Mouse (Mus musculus) T-cell, adult 2 months (primary cell): Measurements from ENCODE around the gene Sbp.
"Not testable (repeated sequence)": the region's sequence is repeated elsewhere in the genome, so short reads cannot be mapped to it uniquely, and the experiment has no call there.

Source experiments
- DNase-seq: peaks from one replicate; pipeline ENCODE4 v3.0.0; 2022; ENCODE audit warnings: low spot score

Gene Sbp

DNA sequence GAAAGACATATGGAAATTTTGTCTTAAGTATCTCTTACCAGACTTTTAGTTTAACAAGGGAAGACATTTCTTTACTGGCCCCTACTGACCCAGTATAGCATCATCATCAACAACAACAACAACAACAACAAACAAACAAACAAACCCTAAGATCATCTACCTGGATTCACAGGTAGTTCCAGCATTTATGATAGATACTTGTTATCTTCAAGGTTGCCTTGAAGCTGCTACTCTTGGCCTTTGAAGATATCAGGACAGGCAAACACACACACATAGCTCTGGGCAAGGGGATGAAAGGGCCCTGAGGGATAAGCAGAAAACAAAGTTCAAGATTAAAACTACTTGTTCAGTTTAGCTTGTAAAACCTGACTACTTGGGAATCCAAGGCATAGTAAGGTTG lies at the start of gene Sbp:
Gene Sbp, plus strand, starts transcription at position 301 of the 400 bp plus-strand sequence.
- no peak for DNase-seq

DNA sequence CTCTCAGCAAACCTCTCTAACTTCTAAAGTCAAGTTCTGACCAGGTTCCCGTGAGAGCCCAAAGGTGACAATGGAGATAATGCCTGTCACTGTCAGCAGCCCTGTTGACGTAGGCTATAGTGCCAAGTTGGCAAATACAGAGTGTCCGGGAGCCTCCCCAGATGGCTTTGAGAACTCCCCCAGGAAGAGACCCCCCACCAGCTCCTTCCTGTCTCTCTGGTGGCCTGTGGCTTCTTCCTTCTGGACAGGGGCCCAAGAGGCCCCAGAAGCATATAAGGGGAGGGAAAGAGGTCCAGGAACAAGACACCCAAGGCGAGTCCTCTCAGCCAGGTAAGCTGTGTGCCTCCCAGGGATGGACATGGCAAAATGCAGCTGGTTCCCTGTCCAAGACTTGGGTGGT lies 24.3 kb upstream of the Sbp start, which contains the start of gene Dcpp3:
Gene Dcpp3, plus strand, starts transcription at position 301 of the 400 bp plus-strand sequence.
- not testable (repeated sequence) for DNase-seq

DNA sequence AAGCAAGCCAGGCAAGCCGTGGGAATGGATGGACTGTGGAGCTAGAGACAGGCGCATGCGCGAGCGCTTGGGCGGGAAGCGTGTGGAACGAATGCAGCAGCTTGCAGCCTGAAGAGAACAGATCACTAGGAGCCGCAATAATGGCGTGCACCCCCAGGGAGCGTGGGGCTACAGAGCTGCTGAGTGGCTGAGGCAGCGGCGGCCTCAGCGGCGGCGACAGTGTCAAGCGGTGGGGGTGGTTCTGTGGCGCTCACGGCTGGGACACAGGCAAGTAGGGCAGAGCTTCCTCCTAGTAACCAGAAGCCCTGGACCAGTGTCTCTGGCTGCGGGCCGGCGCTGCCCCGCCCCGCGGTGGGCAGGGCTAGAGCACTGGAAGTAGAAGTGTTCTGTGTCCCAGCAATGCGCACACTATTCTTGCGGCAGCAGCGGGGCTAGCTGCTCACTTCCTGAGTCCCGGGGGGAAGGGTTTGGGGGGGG lies 16.9 kb upstream of the Sbp start:
- peak; percentile 84 for DNase-seq

DNA sequence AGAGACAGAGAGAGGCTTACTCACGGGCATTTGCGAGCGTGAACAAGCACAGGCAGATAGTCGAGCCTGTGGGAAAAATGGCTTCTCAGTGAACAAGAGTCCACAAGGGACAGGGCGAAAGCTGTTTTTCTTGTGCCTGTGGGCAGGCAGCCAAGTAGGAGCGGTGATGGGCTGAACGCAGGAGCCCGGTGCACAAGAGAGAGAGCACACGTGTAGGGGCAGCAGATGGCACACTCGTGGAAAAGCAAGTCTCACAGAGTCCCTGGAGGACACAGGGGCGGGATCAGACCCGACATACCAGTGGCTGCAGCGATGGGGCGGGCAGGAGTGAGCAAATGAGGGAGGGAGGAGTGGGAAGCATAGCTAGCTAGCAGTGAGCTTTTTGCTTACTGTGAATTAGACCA lies 16.4 kb upstream of the Sbp start:
- DNase-seq: peak; percentile 28

DNA sequence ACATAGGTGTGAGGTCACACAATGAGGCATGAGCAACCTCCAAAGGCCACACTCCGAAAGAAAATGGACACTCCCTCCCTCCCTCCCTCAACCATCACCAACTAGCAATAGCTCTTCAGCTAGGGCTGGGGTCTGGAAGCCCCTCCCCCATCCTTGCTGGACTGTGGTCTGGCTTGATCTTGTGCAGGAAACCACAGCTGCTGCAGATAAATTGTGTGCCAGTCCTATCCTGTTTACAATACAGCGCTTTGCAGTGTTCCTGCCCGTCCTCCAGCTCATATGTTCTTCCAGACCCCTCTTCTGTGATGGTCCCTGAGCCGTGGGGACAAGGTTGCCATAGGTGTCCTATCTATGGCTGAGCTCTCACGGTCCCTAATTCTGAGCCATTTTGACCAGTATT lies 10.3 kb upstream of the Sbp start:
- no peak for DNase-seq

DNA sequence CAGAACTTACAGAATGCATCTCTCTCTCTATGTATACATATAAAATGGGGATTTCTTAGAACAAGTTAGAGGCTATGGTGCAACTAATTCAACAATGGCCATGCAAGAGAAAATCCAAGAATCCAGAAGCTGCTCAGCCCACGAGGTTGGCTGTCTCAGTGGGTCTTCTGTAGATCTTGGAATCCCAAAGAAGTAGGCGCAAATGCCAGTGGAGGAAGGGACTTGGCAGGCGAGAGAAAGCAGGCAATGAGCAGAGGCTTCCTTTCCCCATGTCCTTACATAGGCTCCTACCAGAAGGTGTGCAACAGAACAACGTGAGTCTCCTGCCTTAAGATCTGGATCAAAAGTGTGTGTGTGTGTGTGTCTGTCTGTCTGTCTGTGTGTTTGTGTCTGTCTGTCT lies 6.0 kb downstream of the Sbp start:
- not testable (repeated sequence) for DNase-seq

DNA sequence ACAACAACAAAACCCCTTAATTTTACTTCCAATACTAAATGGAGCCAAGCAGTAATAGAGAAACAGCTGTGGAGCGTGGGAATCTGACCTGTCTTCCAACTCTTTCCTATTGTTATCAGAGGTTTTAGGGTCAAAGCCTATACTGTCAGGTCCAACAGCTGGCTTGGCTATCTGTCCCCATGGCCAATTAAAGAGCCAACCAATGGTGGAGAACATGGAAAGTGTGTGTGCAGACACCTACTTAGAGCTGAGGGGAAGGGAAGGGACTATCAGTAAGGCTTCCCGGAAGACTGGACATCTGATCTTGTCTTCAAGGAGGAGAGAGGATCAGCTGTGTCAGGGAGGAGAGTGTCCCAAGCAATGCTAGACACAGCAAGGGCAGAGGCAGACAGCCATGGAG lies 7.6 kb downstream of the Sbp start:
- no peak for DNase-seq

DNA sequence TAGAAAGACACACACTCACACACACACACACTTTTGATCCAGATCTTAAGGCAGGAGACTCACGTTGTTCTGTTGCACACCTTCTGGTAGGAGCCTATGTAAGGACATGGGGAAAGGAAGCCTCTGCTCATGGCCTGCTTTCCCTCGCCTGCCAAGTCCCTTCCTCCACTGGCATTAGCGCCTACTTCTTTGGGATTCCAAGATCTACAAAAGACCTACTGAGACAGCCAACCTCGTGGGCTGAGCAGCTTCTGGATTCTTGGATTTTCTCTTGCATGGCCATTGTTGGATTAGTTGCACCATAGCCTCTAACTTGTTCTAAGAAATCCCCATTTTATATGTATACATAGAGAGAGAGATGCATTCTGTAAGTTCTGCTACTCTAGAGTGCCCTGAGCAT lies 9.4 kb downstream of the Sbp start:
- not testable (repeated sequence) for DNase-seq

DNA sequence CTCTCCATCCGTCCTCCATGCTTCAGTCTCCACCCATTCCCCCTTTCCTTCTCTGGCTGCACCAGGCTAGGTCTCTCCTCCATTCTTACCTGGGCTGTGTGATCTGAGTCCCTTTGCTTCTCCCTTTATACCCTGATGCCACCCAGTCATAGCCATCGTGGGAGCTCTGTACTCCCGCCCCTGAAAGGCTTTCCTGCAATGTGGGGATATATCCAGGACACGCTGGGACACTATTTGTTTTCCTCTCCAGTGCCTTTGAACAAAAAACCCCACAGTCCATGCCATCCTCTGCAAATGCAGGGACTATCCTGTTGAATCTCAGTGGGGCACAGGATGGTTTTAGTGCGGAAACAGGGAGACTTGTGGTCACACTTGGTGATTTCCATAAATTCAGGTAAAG lies 13.7 kb downstream of the Sbp start, which contains the start of gene Sbpl:
Gene Sbpl, minus strand, starts transcription at position 101 of the 400 bp plus-strand sequence.
- no peak for DNase-seq

DNA sequence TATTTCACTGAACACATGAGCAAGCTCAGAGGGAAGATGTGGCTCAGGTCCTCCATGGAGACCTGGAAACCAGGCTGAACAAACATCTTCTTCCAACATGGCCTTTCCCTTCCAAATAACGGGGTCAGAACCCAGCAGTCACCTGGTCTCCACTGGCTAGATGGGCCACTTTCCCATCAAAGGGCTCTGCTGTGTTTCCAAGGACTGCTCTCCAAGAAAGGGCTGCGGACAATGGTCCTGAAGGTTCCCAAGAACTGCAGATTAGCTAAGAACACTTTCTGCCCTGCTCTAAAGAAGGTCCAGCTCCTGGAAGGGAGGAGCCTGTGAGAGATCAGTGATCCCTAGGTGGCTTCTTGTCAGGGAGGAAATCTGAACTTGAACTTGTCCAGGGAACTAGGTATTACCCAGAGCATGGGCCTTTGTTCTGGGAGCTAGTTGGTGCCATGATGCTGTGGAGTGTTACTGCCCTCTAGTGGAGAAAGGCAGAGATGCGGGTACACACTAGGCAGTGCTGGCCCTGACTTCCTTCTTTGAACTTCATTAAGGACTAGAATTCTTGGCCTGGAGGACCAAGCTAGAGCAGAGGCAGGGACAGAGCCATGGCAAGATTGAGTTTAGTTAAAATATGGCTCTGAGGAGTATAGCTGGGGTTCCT lies 18.7 kb downstream of the Sbp start:
- peak; percentile 74 for DNase-seq

DNA sequence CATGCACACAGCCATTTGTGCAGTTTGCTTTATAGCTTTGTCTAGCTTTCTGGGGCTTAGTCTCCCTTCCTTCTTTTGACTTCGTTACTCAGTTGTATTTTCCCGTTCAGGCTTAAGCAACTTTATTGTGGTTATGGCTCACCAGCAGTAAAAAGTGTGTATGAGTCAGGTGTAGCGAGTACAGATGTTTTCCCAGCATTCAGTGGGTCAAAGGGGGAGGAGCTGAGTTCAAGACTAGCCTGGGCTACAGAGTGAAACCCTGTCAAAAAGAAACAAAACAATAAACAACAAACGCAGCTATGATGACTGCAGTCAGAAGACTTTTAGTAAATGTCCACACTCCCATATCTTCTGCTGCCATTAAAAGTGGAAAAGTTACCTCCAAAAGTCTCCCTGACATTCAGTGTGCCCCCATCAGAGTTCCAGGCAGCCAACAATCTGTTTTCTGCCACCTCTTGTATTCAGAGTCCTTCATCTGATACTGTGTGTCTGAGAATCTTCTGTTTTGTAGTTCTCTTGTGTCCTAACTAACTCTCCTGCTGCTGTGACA lies 20.2 kb downstream of the Sbp start:
- no peak for DNase-seq

DNA sequence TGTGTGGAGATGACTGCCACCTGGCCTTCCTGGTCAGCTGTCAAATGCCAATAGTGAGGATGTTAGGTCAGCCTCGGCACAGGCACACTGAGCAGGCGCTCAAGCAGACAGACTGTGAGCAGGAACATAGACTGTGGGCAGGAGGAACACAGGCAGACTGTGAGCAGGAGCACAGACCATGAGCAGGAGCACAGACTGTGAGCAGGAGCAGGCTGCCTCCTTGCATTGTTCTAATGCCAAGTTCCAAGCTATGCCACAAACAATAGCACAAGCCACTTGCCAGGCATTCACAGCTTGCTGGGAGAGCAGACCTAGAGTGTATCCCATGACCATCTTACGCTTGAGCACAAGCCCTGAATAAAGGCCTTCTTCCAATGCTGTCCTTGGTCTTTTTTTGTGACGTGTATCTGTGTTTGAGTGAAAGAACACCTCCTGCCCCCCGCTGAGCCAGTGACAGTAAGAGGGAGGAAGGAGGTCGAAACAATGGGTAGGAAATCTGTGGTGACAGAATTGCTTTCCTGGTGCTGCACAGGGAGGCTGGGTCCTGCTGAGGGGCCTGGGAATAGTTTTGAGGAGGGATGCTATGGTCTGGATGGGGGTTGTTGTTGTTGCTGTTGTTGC lies 24.4 kb downstream of the Sbp start:
- DNase-seq: no peak

DNA sequence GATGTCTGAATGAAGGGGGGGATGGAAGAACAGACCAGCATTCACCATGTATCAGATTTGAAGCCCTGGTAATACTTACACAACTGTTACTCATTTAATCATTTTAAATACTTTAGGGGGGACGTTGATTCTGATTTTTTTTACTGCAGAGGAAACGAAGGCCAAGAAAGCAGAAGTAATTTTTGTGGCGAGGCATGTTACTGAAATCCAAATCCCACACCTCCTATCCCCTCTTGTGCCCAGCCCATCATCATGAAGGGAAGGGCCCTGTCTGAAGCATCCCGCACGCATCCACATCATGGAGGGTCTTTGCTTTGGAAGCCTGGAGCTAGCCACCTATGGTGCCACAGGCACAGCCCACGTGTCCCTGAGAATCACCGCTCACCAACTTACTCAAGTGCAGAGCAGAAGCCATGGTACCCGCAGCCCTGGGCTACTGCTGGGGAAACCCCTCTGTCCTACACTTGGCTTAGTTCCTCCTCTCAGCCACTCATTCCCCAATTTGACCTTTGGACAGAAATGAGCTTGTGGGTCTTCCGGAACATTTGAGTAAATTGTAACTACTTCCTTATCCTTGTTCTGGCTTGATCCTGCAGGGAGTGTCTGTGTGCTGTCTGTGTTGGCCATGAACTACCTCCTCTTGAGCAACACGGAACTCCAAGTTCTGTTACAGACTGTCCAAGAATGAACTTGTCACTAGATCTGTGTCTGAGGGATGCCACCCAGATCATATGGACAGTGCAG lies 25.4 kb downstream of the Sbp start:
- no peak for DNase-seq

DNA sequence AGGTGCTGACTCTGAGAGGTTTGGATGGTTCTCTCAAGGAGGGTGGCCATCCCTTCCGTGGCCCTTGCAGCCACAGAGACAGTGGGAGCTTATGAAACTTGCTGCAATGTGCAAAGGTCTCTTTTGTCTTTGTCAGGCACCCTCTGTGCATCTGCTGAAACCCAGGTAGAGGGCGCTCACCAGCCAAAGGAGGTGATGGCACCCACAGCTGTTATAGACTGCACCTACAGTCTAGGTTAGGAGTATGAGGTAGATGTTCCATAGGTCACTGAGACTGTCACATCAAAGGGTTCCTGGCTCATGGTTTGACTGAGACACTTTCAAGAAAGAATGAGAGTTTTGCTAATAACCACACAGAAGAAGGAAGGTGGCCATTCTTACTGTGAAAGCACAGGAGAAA lies 27.3 kb downstream of the Sbp start:
- no peak for DNase-seq

DNA sequence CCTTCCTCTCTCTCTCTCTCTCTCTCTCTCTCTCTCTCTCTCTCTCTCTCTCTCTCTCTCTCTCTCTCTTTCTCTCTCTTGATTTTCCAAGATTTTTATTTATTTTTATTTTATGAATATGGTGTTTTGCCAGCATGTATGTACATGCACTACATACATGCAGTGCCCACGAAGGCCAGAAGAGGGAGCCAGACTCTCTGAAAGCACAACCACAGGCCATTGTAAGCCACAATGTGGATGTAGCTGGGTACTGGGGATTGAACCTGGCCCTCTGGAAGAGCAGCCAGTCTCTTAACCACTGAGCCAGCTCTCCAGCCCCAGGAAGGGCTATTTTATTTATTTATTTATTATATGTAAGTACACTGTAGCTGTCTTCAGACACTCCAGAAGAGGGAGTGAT lies 27.8 kb downstream of the Sbp start:
- DNase-seq: peak; percentile 61

DNA sequence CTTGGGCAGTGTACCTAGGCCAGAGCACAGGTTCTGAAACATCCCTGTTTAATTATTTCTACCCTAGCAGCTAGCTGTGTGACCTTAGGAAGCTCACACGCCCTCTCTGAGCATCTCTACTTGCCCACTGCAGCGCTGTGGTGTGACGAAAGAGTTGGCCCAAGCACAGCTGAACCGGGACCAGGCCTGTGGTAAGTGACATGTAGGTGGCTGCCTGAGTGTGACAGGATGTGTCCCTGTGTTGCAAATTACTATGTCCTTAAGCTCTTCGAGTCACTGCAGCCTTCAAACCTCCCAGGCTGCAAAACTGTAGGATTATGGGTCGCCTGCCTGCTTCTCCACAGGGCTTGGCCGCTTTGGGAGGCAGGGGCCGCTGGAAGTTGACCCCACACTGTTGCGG lies 29.8 kb downstream of the Sbp start:
- no peak for DNase-seq

DNA sequence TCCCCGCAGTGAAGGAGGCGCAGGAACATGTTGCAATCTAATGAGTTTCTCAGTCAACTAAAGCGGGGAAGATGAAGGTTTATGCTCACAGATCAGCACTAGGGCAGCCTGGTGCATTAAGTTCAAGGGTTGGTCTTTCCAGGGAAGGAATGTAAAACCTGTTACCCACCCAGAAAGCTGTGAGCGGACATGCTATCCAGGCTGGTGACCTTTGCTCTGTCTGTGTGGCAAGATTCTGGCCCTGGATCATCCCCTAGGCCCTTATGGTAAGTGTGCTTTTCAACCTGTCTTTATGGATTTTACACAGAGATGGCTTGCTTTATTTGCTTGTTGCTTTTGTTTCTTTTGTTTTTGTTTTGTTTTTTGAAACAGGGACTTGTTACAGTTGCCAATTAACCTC lies 35.2 kb downstream of the Sbp start:
- no peak for DNase-seq

DNA sequence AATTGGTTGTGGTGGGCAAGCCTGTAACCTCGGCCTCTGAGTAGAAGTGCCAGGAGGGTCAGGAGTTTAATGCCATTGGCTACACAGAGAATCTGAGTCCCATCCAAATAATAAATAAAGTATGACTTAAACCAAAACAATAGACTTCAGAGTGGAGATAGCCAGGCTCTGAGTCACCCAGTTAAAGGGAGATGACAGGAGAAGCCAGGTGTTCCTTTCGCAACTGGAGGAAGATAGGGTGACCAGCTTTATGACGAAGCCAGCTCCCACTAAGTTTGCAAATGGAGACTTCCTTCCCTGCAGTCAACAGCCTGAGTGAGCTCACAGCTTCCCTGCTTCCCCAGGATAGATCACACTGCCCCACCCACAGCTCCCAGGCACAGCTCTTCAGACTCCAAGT lies 38.0 kb downstream of the Sbp start:
- DNase-seq: no peak

DNA sequence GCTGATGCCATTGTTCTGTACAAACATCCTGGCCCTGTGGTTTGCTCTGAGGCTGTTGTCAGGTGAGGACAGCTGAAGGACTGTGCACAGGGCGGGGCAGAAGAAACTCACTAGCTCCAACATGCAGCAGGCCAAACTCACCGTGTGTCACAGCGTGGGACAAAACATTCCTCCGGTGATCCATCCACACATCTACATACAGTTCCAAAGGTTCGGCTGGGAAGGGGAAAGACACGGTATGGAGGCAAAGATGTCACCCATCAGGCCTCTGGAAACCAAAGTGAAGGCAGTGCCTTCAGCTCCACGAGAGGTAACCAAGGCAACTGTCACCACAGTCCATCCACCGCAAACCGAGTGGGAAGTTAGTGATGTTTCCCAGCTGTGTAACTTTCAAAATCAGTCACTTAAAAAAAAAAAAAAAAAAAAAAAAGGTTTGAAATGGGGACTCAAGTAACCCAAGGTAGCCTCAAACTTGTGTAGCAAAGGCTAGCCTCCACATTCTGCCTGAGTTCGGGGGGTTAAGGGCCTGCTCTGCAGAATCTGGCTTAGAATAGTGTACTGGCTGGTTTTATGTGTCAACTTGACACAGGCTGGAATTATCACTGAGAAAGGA lies 38.9 kb downstream of the Sbp start, which contains the start of gene Prss30:
Gene Prss30, minus strand, starts transcription at position 270 of the 613 bp plus-strand sequence.
- DNase-seq: peak; percentile 46

DNA sequence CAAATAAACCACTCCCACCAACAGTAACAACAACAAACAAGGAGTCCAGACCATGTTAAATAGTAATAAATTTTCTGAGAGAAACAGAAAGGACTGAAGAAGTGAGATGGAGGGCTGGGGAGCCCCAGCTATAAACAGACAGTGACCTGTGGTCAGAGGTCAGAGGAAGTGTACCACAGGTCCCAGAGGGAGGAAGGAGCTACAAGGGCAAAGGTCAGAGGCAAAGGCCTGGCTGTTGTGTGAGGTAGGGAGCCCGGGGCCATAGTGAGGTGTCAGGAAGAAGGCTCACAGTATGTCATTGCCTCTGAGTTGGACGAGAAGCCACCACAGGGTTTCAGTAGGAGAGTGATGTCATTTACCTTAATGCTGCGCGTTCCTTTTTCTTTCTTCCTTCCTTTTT lies 41.4 kb downstream of the Sbp start:
- DNase-seq: no peak

DNA sequence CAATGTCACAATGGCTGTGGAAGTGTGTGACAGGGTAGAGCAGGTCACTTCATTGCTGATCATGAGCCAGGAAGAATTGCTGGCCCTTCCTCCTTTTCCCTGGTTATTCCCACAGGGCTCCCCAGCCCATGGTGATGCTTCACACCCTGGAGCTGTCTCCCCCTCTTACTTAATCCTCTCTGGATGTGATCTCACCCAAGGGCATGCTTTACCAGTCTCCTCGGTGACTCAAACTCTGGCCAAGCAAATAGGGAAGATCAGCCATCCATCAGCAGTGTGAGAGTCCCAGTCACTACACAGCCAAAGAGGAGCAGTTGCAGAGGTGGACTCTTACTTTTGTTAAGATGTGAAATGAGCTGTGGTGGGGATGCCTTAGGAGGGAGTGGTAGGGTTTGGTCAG lies 43.5 kb downstream of the Sbp start:
- no peak for DNase-seq

DNA sequence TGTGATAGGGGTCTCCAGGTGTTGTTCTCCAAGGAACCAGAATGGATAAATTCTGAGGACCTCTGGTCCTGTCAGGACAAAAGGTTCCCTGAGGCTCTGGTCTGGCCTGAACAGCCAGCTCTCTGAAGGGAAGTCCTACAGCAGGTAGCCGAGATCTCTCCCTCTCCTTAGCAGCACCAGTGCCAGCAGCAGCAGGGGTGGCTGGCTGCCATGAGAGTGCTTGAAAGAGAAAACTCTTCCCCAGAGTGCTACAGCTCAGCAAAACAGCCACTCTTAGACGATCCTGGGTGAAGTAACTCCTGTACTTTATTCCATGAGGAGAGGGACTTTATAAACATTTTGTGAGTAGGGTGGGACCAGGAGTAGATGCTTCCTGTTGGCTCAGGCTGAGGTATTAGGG lies 48.3 kb downstream of the Sbp start:
- no peak for DNase-seq
